Mouse (Mus musculus): ENCODE data around the gene Selenbp1. TPM values are rescaled to one million over a fixed set of nuclear protein-coding genes. Genes with fewer than 3 reads are reported as not detected.

Selenbp1 gene
- polyA plus RNA-seq, 1 experiment from 2014 or later = 11.6 TPM

Other genes with a start within 250 kb of the Selenbp1 start
- gene Selenbp2, start 239.5 kb upstream of the Selenbp1 start, polyA plus RNA-seq (2015; fragmentation: Nextera tagmentation; extraction: Ambion mirVana) = 0.48 and 0.78 TPM in 2 replicates
- gene Cgn, start 146.6 kb upstream of the Selenbp1 start, polyA plus RNA-seq (2015; fragmentation: Nextera tagmentation; extraction: Ambion mirVana) = 4.8 and 5.8 TPM in 2 replicates
- 24.7 and 26.5 TPM in 2 replicates for gene Pogz, start 95.5 kb upstream of the Selenbp1 start, polyA plus RNA-seq (2015; fragmentation: Nextera tagmentation; extraction: Ambion mirVana)
- gene Psmb4, start 46.1 kb upstream of the Selenbp1 start, polyA plus RNA-seq (2015; fragmentation: Nextera tagmentation; extraction: Ambion mirVana) = 380 and 393 TPM in 2 replicates
- gene Rfx5, start 21.0 kb downstream of the Selenbp1 start, polyA plus RNA-seq (2015; fragmentation: Nextera tagmentation; extraction: Ambion mirVana) = 5.4 and 6.0 TPM in 2 replicates
- gene Pi4kb, start 41.7 kb downstream of the Selenbp1 start, polyA plus RNA-seq (2015; fragmentation: Nextera tagmentation; extraction: Ambion mirVana) = 24.9 and 27.1 TPM in 2 replicates
- gene Zfp687, start 82.4 kb downstream of the Selenbp1 start, polyA plus RNA-seq (2015; fragmentation: Nextera tagmentation; extraction: Ambion mirVana) = 22.4 and 23.0 TPM in 2 replicates
- 291 and 296 TPM in 2 replicates for gene Psmd4, start 109.6 kb downstream of the Selenbp1 start, polyA plus RNA-seq (2015; fragmentation: Nextera tagmentation; extraction: Ambion mirVana)
- 20.5 and 21.6 TPM in 2 replicates for gene Pip5k1a, start 173.9 kb downstream of the Selenbp1 start, polyA plus RNA-seq (2015; fragmentation: Nextera tagmentation; extraction: Ambion mirVana)
- 235 and 247 TPM in 2 replicates for gene Vps72, start 178.0 kb downstream of the Selenbp1 start, polyA plus RNA-seq (2015; fragmentation: Nextera tagmentation; extraction: Ambion mirVana)
- 0.74 and 1.1 TPM in 2 replicates for gene Tmod4, start 191.4 kb downstream of the Selenbp1 start, polyA plus RNA-seq (2015; fragmentation: Nextera tagmentation; extraction: Ambion mirVana)
- 105 and 108 TPM in 2 replicates for gene Scnm1, start 201.0 kb downstream of the Selenbp1 start, polyA plus RNA-seq (2015; fragmentation: Nextera tagmentation; extraction: Ambion mirVana)
- gene Lysmd1, start 201.0 kb downstream of the Selenbp1 start, polyA plus RNA-seq (2015; fragmentation: Nextera tagmentation; extraction: Ambion mirVana) = 39.8 and 42.2 TPM in 2 replicates
- gene Tnfaip8l2, start 209.3 kb downstream of the Selenbp1 start, polyA plus RNA-seq (2015; fragmentation: Nextera tagmentation; extraction: Ambion mirVana) = 2.5 and 3.6 TPM in 2 replicates
- gene Sema6c, start 227.4 kb downstream of the Selenbp1 start, polyA plus RNA-seq (2015; fragmentation: Nextera tagmentation; extraction: Ambion mirVana) = 30.4 and 34.1 TPM in 2 replicates

Data from forebrain, embryonic 15.5 days (tissue).